Mouse (Mus musculus): Measurements from ENCODE around the gene Cfl2. TPM values are rescaled to one million over a fixed set of nuclear protein-coding genes. Genes with fewer than 3 reads are reported as not detected.
"Not testable (repeated sequence)": the region's sequence is repeated elsewhere in the genome, so short reads cannot be mapped to it uniquely, and the experiment has no call there.

Gene Cfl2
- polyA plus RNA-seq, 1 experiment from 2014 or later = 122 TPM

DNA sequence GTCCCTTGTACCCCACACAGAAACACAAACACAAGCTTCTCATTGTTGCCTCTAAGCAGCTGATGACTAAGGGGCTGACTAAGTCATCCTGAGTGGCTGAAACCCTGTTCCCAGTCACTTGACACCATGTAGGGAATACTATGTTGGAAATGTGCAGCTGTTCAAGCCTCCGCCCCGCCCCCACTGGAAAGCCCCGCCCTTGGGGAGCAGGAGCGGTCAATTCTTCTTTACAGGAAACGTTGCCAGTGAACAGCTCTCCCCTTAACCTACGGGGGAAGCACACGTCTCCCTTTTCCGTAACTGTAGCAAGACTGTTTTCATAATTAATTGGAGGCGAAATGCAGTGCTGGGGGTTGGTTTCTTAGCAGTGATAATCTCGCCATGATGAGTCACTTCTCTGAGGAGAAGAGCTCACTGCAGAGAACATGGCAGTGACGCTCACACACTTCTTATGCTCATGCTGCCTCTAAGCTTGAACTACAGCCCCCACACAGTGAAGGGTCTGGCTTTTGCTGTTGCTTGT lies 27.7 kb downstream of the Cfl2 start:
- 2% methylated on average over 11 of the region's 11 CpGs for WGBS
- H3K27ac ChIP-seq (ENCODE audit: low read length) = peak overlapping the region; percentile 58; the same call in 1 of the 2 replicates
- no peak overlapping the region for H3K9ac ChIP-seq (replicated peaks; ENCODE audit: low read depth)
- H3K4me2 ChIP-seq (replicated peaks; ENCODE audit: low read depth, low read length) = peak overlapping the region; percentile 50
- ATAC-seq = peak; percentile 97
- H3K27me3 ChIP-seq (replicated peaks; ENCODE audit: insufficient read depth, low read length) = no peaks in the 10 kb centered on the region
- H3K4me3 ChIP-seq (ENCODE audit: low read depth, low read length) = peak overlapping the region; percentile 31
- peak; percentile 92 for DNase-seq (ENCODE audit: low spot score)
- no peaks in the 10 kb centered on the region for H3K9me3 ChIP-seq (ENCODE audit: low read length)
- H3K4me1 ChIP-seq (ENCODE audit: insufficient read depth, low read depth, low read length) = peaks cover 2% of the 10 kb centered on the region; the same call in 1 of the 2 replicates
- TF ChIP-seq CTCF (IDR thresholded peaks at IDR 0.05) (no peak), EP300 (IDR thresholded peaks at IDR 0.05) (peak; percentile 60)
- no peaks in the 10 kb centered on the region for H3K36me3 ChIP-seq (ENCODE audit: insufficient read depth, low read length)

DNA sequence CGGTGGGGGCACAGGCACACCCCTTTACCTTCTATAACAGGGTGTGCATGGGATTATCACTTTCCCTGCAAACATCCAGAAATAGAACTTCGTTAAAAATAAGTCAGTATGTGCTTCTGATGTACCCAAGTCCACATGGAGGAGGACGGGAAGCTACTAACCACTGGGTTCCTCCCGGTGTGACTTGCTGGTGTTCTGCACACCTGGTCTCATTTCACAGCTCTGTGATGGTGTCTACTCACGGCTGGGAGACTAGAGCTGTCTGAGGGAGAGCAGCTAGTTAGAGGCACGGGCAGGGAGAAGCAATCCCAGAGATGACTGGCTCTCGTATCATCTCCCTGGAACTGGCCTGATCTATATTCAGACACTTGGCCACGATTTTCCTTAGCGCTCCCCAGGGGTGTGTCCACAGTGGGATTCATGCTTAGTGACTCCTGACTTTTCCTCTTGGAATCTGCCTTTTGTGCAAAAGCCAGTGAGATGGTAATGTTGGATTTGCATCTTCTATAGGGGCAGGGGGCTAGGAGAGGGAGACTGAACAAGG lies 28.7 kb downstream of the Cfl2 start:
- Histone ChIP-seq H3K4me1 (ENCODE audit: insufficient read depth, low read depth, low read length) (peaks cover 2% of the 10 kb centered on the region; the same call in 1 of the 2 replicates), H3K4me3 (ENCODE audit: low read depth, low read length) (no peak overlapping the region), H3K9me3 (ENCODE audit: low read length) (no peaks in the 10 kb centered on the region), H3K36me3 (ENCODE audit: insufficient read depth, low read length) (no peaks in the 10 kb centered on the region), H3K4me2 (replicated peaks; ENCODE audit: low read depth, low read length) (no peak overlapping the region), H3K9ac (replicated peaks; ENCODE audit: low read depth) (no peak overlapping the region), H3K27me3 (replicated peaks; ENCODE audit: insufficient read depth, low read length) (no peaks in the 10 kb centered on the region), H3K27ac (ENCODE audit: low read length) (no peak overlapping the region)
- ATAC-seq (no peak), DNase-seq (ENCODE audit: low spot score) (no peak)
- no peak for TF ChIP-seq EP300 (IDR thresholded peaks at IDR 0.05)
- no peak for TF ChIP-seq CTCF (IDR thresholded peaks at IDR 0.05)
- WGBS = 70% methylated on average over 9 of the region's 9 CpGs

DNA sequence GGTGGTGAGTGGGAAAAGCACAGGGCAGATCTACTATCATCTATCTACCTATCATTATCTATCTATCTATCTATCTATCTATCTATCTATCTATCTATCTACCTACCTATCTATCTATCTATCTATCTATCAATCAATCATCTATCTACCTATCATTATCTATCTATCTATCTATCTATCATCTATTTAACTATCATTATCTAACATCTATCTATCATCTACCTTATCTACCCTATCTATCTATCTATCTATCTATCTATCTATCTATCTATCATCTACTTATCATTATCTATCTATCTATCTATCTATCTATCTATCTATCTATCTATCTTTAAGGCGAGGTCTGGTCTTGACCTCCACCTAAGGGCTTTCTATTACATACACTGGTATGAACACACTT lies 30.8 kb downstream of the Cfl2 start:
- H3K27me3 ChIP-seq (replicated peaks; ENCODE audit: insufficient read depth, low read length); H3K4me3 ChIP-seq (ENCODE audit: low read depth, low read length); H3K4me2 ChIP-seq (replicated peaks; ENCODE audit: low read depth, low read length); ATAC-seq; DNase-seq (ENCODE audit: low spot score); H3K9me3 ChIP-seq (ENCODE audit: low read length); H3K9ac ChIP-seq (replicated peaks; ENCODE audit: low read depth); H3K27ac ChIP-seq (ENCODE audit: low read length); H3K4me1 ChIP-seq (ENCODE audit: insufficient read depth, low read depth, low read length); H3K36me3 ChIP-seq (ENCODE audit: insufficient read depth, low read length): not testable (repeated sequence)
- WGBS = 67% methylated on average over 1 of the region's 1 CpGs

DNA sequence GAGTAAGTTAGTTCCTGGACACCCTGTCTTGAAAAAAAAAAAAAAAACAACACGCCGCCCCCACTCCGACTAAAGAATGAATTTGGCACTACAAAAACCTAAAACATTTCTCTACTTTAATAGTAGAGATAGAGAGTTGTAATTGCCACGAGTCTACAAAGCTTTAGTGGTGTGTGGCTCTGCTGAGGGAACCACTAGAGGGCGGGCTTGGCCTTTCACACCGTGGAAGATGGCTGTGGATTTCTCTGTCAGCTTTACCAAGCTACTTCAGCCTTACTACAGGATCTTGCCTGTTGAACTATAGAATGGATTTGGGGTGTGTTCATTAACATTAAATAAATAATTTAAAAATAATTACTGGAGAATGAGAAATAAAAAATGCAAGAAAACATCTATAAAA lies 32.1 kb downstream of the Cfl2 start:
- Histone ChIP-seq H3K36me3 (ENCODE audit: insufficient read depth, low read length) (no peaks in the 10 kb centered on the region), H3K4me2 (replicated peaks; ENCODE audit: low read depth, low read length) (no peak overlapping the region), H3K9me3 (ENCODE audit: low read length) (no peaks in the 10 kb centered on the region), H3K9ac (replicated peaks; ENCODE audit: low read depth) (no peak overlapping the region), H3K4me1 (ENCODE audit: insufficient read depth, low read depth, low read length) (peaks cover 2% of the 10 kb centered on the region; the same call in 1 of the 2 replicates), H3K27ac (ENCODE audit: low read length) (no peak overlapping the region), H3K4me3 (ENCODE audit: low read depth, low read length) (no peak overlapping the region), H3K27me3 (replicated peaks; ENCODE audit: insufficient read depth, low read length) (no peaks in the 10 kb centered on the region)
- ATAC-seq (peak; percentile 60), DNase-seq (ENCODE audit: low spot score) (peak; percentile 90)
- TF ChIP-seq EP300 (IDR thresholded peaks at IDR 0.05) (no peak), CTCF (IDR thresholded peaks at IDR 0.05) (peak; percentile 95)
- WGBS = 15% methylated on average over 6 of the region's 6 CpGs

DNA sequence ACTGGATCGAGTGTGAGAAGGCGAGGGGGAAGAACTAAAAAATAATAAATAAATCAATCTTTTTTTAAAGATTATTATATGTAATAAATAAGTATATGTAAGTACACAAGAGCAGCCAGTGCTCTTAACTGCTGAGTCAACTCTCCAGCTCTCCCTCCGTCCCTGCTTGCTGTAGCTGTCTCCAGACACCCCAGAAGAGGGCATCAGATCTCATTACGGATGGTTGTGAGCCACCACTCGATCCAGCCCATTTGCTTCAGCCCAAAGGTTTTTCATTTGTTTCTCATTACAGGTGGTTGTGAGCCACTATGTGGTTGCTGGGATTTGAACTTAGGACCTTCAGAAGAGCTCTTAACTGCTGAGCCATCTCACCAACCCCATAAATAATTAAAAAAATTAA lies 32.8 kb downstream of the Cfl2 start:
- TF ChIP-seq CTCF (IDR thresholded peaks at IDR 0.05) (no peak), EP300 (IDR thresholded peaks at IDR 0.05) (no peak)
- Histone ChIP-seq H3K27ac (ENCODE audit: low read length) (no peak overlapping the region), H3K36me3 (ENCODE audit: insufficient read depth, low read length) (no peaks in the 10 kb centered on the region), H3K4me3 (ENCODE audit: low read depth, low read length) (no peak overlapping the region), H3K9ac (replicated peaks; ENCODE audit: low read depth) (no peak overlapping the region), H3K9me3 (ENCODE audit: low read length) (no peaks in the 10 kb centered on the region), H3K27me3 (replicated peaks; ENCODE audit: insufficient read depth, low read length) (no peaks in the 10 kb centered on the region), H3K4me2 (replicated peaks; ENCODE audit: low read depth, low read length) (no peak overlapping the region), H3K4me1 (ENCODE audit: insufficient read depth, low read depth, low read length) (no peaks in the 10 kb centered on the region; the same call in 1 of the 2 replicates)
- WGBS = 61% methylated on average over 5 of the region's 5 CpGs
- ATAC-seq (no peak), DNase-seq (ENCODE audit: low spot score) (no peak)

DNA sequence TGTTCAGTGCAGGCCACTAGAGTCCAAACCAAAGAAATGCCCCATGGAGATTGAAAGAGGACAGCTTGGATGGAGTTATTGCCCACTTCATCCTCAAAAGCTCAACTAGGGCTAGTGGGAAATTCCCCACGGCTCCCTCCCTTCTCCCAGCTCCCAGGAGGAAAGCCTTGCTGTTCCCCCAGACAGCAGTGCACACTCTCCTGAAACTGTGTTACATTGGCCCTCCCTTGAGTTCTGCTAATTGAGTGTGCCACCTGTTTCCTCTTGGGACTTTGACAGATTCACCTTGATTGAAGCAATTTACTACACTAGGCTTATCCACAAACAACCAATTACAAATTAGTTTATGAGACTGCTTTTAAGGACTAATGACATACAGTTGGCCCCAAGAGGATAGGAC lies 34.6 kb downstream of the Cfl2 start:
- no peaks in the 10 kb centered on the region for H3K27me3 ChIP-seq (replicated peaks; ENCODE audit: insufficient read depth, low read length)
- 59% methylated on average over 1 of the region's 1 CpGs for WGBS
- no peak for TF ChIP-seq EP300 (IDR thresholded peaks at IDR 0.05)
- TF ChIP-seq CTCF (IDR thresholded peaks at IDR 0.05) = no peak
- H3K9ac ChIP-seq (replicated peaks; ENCODE audit: low read depth) = no peak overlapping the region
- no peaks in the 10 kb centered on the region for H3K9me3 ChIP-seq (ENCODE audit: low read length)
- H3K36me3 ChIP-seq (ENCODE audit: insufficient read depth, low read length) = no peaks in the 10 kb centered on the region
- DNase-seq (ENCODE audit: low spot score) = no peak
- H3K4me2 ChIP-seq (replicated peaks; ENCODE audit: low read depth, low read length) = no peak overlapping the region
- no peak overlapping the region for H3K27ac ChIP-seq (ENCODE audit: low read length)
- ATAC-seq = no peak
- H3K4me3 ChIP-seq (ENCODE audit: low read depth, low read length) = no peak overlapping the region
- H3K4me1 ChIP-seq (ENCODE audit: insufficient read depth, low read depth, low read length) = no peaks in the 10 kb centered on the region
